Mouse (Mus musculus) hindbrain, embryonic 12.5 days (tissue): ENCODE data around the gene Zhx3. TPM values are rescaled to one million over a fixed set of nuclear protein-coding genes. Genes with fewer than 3 reads are reported as not detected.

Experiments
- ATAC-seq: fragments of 200-750 bp; cut with Nextera tagmentation; 2 replicates; pipeline ENCODE4 v1.8.0; 2017; ENCODE audit warnings: moderate TSS enrichment; ENCODE audit not compliant: low FRiP score
- H3K27ac ChIP-seq: fragments of 300-500 bp; sonication (generic); 2 replicates; pipeline ENCODE4 v1.5.1; 2016; ENCODE audit warnings: mild to moderate bottlenecking
- H3K27me3 ChIP-seq: fragments of 300-500 bp; sonication (generic); 2 replicates; pipeline ENCODE4 v1.6.1; 2016; ENCODE audit warnings: mild to moderate bottlenecking
- H3K36me3 ChIP-seq: fragments of 300-500 bp; sonication (generic); 2 replicates; pipeline ENCODE4 v1.6.1; 2016; ENCODE audit warnings: mild to moderate bottlenecking
- H3K4me1 ChIP-seq: fragments of 300-500 bp; sonication (generic); 2 replicates; pipeline ENCODE4 v1.6.1; 2016
- H3K4me2 ChIP-seq: fragments of 300-500 bp; sonication (generic); replicated peaks from 2 replicates; pipeline ENCODE4 v1.6.1; 2016; ENCODE audit warnings: mild to moderate bottlenecking
- H3K4me3 ChIP-seq: fragments of 300-500 bp; sonication (generic); 2 replicates; pipeline ENCODE4 v1.5.1; 2016; ENCODE audit warnings: mild to moderate bottlenecking
- H3K9ac ChIP-seq: fragments of 300-500 bp; sonication (generic); 2 replicates; pipeline ENCODE4 v1.6.1; 2016; ENCODE audit warnings: mild to moderate bottlenecking, moderate library complexity
- H3K9me3 ChIP-seq: fragments of 300-500 bp; sonication (generic); replicated peaks from 2 replicates; pipeline ENCODE4 v1.6.1; 2016; ENCODE audit warnings: mild to moderate bottlenecking
- WGBS: fragments of 180-500 bp; shearing (Covaris S2); methylation state at CpG from one replicate; pipeline ENCODE4 v1.1.7; 2016; 5-methylcytosine and 5-hydroxymethylcytosine counted together
- polyA plus RNA-seq: library from polyadenylated mRNA; unstranded; fragments of >200 nt; fragmentation: Nextera tagmentation; extraction: Ambion mirVana; gene quantifications from 2 replicates; pipeline ENCODE4 v1.2.1, GENCODE M21; 2016

Zhx3 gene
- polyA plus RNA-seq, 1 experiment from 2014 or later = 16.0 TPM

GRCm38 (mm10) chr2:160730797-160731116, 142.0 kb downstream of the Zhx3 start:
- Histone ChIP-seq H3K4me1 (peaks cover 46% of the 10 kb centered on the region), H3K4me2 (peak overlapping the region; percentile 91), H3K9ac (peak overlapping the region; percentile 99), H3K4me3 (peak overlapping the region; percentile 75), H3K27ac (peak overlapping the region; percentile 97), H3K9me3 (no peaks in the 10 kb centered on the region), H3K36me3 (peaks cover 17% of the 10 kb centered on the region), H3K27me3 (no peaks in the 10 kb centered on the region)
- 8% methylated on average over 19 of the region's 19 CpGs for WGBS
- no peak; the same call in 1 of the 2 replicates for ATAC-seq

- Histone ChIP-seq H3K4me1 (peaks cover 39% of the 10 kb centered on the region), H3K27ac (peak overlapping the region; percentile 97; the same call in 1 of the 2 replicates), H3K4me2 (peak overlapping the region; percentile 91), H3K36me3 (peaks cover 17% of the 10 kb centered on the region), H3K27me3 (no peaks in the 10 kb centered on the region), H3K9ac (peak overlapping the region; percentile 99), H3K4me3 (peak overlapping the region; percentile 75), H3K9me3 (no peaks in the 10 kb centered on the region)
- no peak for ATAC-seq
- WGBS = 32% methylated on average over 17 of the region's 17 CpGs
These were observed 142.7 kb downstream of the Zhx3 start for GRCm38 (mm10) chr2:160729851-160730796.

- ATAC-seq = no peak
- H3K9me3 ChIP-seq = no peaks in the 10 kb centered on the region
- H3K4me3 ChIP-seq = no peak overlapping the region
- H3K9ac ChIP-seq = no peak overlapping the region
- no peaks in the 10 kb centered on the region for H3K27me3 ChIP-seq
- no peak overlapping the region for H3K27ac ChIP-seq
- H3K4me1 ChIP-seq = peaks cover 33% of the 10 kb centered on the region
- WGBS = 89% methylated on average over 2 of the region's 2 CpGs
- H3K36me3 ChIP-seq = peaks cover 19% of the 10 kb centered on the region
- H3K4me2 ChIP-seq = no peak overlapping the region
These were observed 143.4 kb downstream of the Zhx3 start for GRCm38 (mm10) chr2:160729436-160729835.

- H3K4me2 ChIP-seq = no peak overlapping the region
- no peak for ATAC-seq
- H3K9me3 ChIP-seq = no peaks in the 10 kb centered on the region
- no peak overlapping the region for H3K4me3 ChIP-seq
- no peak overlapping the region for H3K9ac ChIP-seq
- H3K36me3 ChIP-seq = peaks cover 19% of the 10 kb centered on the region
- H3K4me1 ChIP-seq = peaks cover 28% of the 10 kb centered on the region
- no peaks in the 10 kb centered on the region for H3K27me3 ChIP-seq
- 95% methylated on average over 3 of the region's 3 CpGs for WGBS
- H3K27ac ChIP-seq = no peak overlapping the region
These were observed 143.8 kb downstream of the Zhx3 start for GRCm38 (mm10) chr2:160728972-160729371.

GRCm38 (mm10) chr2:160725877-160726864, 146.6 kb downstream of the Zhx3 start:
- Histone ChIP-seq H3K9ac (no peak overlapping the region), H3K4me2 (no peak overlapping the region), H3K4me1 (peaks cover 11% of the 10 kb centered on the region), H3K9me3 (no peaks in the 10 kb centered on the region), H3K27me3 (no peaks in the 10 kb centered on the region), H3K36me3 (peaks cover 33% of the 10 kb centered on the region), H3K4me3 (no peak overlapping the region), H3K27ac (no peak overlapping the region)
- ATAC-seq = no peak
- WGBS = 83% methylated on average over 6 of the region's 6 CpGs

- peaks cover 47% of the 10 kb centered on the region for H3K36me3 ChIP-seq
- H3K4me1 ChIP-seq = no peaks in the 10 kb centered on the region
- WGBS = 86% methylated on average over 5 of the region's 5 CpGs
These were observed 148.3 kb downstream of the Zhx3 start for GRCm38 (mm10) chr2:160724536-160724935.

GRCm38 (mm10) chr2:160723613-160724375, 149.0 kb downstream of the Zhx3 start:
- no peak overlapping the region for H3K4me3 ChIP-seq
- no peak overlapping the region for H3K27ac ChIP-seq
- H3K9me3 ChIP-seq = no peaks in the 10 kb centered on the region
- no peaks in the 10 kb centered on the region for H3K27me3 ChIP-seq
- H3K4me1 ChIP-seq = no peaks in the 10 kb centered on the region
- H3K36me3 ChIP-seq = peaks cover 55% of the 10 kb centered on the region
- ATAC-seq = no peak
- H3K4me2 ChIP-seq = no peak overlapping the region
- no peak overlapping the region for H3K9ac ChIP-seq
- 97% methylated on average over 4 of the region's 4 CpGs for whole genome bisulfite sequencing

More at GRCm38 (mm10) chr2:160724536-160724935, 148.3 kb downstream of the Zhx3 start:
- H3K4me3 ChIP-seq = no peak overlapping the region
- H3K27ac ChIP-seq = no peak overlapping the region
- no peak overlapping the region for H3K4me2 ChIP-seq
- no peak for ATAC-seq
- H3K9me3 ChIP-seq = no peaks in the 10 kb centered on the region
- no peak overlapping the region for H3K9ac ChIP-seq
- H3K27me3 ChIP-seq = no peaks in the 10 kb centered on the region

- Histone ChIP-seq H3K9ac (no peak overlapping the region), H3K27ac (no peak overlapping the region), H3K4me1 (no peaks in the 10 kb centered on the region), H3K27me3 (no peaks in the 10 kb centered on the region), H3K36me3 (peaks cover 64% of the 10 kb centered on the region), H3K9me3 (no peaks in the 10 kb centered on the region), H3K4me2 (no peak overlapping the region), H3K4me3 (no peak overlapping the region)
- no peak for ATAC-seq
- WGBS = 79% methylated on average over 4 of the region's 4 CpGs
These were observed 150.1 kb downstream of the Zhx3 start for GRCm38 (mm10) chr2:160722714-160723113.

GRCm38 (mm10) chr2:160718811-160719210, 154.0 kb downstream of the Zhx3 start:
- no peak overlapping the region for H3K4me3 ChIP-seq
- H3K4me2 ChIP-seq = no peak overlapping the region
- peaks cover 81% of the 10 kb centered on the region for H3K36me3 ChIP-seq
- no peaks in the 10 kb centered on the region for H3K4me1 ChIP-seq
- no peaks in the 10 kb centered on the region for H3K9me3 ChIP-seq
- 86% methylated on average over 3 of the region's 3 CpGs for WGBS
- H3K9ac ChIP-seq = no peak overlapping the region
- H3K27me3 ChIP-seq = no peaks in the 10 kb centered on the region
- no peak for ATAC-seq
- no peak overlapping the region for H3K27ac ChIP-seq

- no peak overlapping the region for H3K4me2 ChIP-seq
- H3K9ac ChIP-seq = no peak overlapping the region
- 82% methylated on average over 5 of the region's 5 CpGs for WGBS
- peaks cover 80% of the 10 kb centered on the region for H3K36me3 ChIP-seq
- no peaks in the 10 kb centered on the region for H3K27me3 ChIP-seq
- H3K4me3 ChIP-seq = no peak overlapping the region
- no peak overlapping the region for H3K27ac ChIP-seq
- no peaks in the 10 kb centered on the region for H3K4me1 ChIP-seq
- no peaks in the 10 kb centered on the region for H3K9me3 ChIP-seq
- no peak for ATAC-seq
These were observed 155.5 kb downstream of the Zhx3 start for GRCm38 (mm10) chr2:160717269-160717668.

GRCm38 (mm10) chr2:160715463-160716030, 157.3 kb downstream of the Zhx3 start:
- WGBS = 84% methylated on average over 4 of the region's 4 CpGs
- H3K4me3 ChIP-seq = no peak overlapping the region
- H3K4me2 ChIP-seq = no peak overlapping the region
- no peak for ATAC-seq
- H3K9ac ChIP-seq = no peak overlapping the region
- peaks cover 86% of the 10 kb centered on the region for H3K36me3 ChIP-seq
- H3K9me3 ChIP-seq = no peaks in the 10 kb centered on the region
- no peaks in the 10 kb centered on the region for H3K4me1 ChIP-seq
- no peaks in the 10 kb centered on the region for H3K27me3 ChIP-seq
- H3K27ac ChIP-seq = no peak overlapping the region
